ENCODE assay signal across 8 mouse cellular contexts in the genomic region with DNA sequence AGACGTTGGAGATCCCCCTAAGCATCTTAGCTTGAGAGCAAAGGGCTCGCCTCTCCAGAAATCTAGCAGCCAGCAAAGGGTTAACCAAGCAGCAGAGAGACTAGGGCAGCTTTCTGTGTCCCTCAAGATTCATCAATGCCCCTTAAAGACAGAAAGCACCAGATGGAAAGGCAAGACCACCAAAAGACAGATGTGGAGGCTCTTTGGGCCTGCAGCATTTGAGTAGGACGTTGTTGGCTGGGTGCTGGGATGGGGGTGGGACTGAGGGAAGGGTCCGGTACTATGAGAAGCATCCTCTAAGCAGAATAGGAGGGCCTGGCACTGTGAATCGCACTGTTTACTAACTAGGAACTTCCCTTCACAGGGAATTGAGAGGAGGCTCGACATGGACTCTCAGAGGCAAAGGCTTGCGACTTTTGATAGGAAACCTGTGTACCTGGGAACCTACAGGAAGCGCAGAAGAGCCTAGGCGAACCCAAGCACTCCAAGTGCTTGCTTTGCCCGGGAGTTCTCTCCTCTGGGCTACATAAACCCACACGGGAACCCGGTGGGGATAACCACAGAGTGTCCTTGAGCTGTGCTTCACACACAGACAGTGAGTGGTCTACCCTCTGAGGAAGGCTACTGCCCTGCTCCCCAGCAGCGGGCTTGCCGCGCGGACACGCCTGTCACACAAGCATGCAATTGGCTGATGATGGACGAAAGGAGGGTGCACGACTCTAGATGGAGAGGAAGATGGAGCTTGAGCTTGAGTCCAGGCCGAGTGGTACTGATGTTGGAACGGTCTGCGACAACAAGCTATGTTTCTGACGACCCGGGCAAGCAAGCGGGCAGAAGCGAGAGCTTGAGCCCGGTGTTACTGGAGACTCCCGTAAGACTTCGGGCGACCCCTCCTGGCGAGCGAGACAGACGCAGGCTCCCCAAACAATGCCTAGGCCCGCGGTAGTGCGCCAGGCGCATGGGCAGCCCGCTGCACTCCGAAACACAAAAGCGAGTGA. TPM values are rescaled to one million over a fixed set of nuclear protein-coding genes. Genes with fewer than 3 reads are reported as not detected.
A peak's percentile ranks its signal among the peaks of the same experiment; 100 is the strongest.
DNase-seq lines count a peak whose midpoint lies in the region; ATAC-seq lines count a peak whose summit lies in the region.

No protein-coding gene starts in this region.

- no peaks in the 10 kb centered on the region for H3K4me1 ChIP-seq in embryonic facial prominence, embryonic 11.5 days (ENCODE audit: control insufficient read depth, insufficient read depth, low read length)

- H3K27ac ChIP-seq in embryonic facial prominence, embryonic 11.5 days (replicated peaks; ENCODE audit: low read depth, low read length) = peak overlapping the region; percentile 35; the same call in 1 of the 2 replicates

- DNase-seq in adrenal gland, adult 2 months = peak; percentile 85
- DNase-seq in embryonic facial prominence, embryonic 11.5 days (ENCODE audit: low spot score) = peak; percentile 94
- DNase-seq in heart, adult 18-20 months = peak; percentile 62 to 81
- peak; percentile 20 for DNase-seq in kidney, adult 11 months
- DNase-seq in left cerebral cortex, postnatal 25 days (ENCODE audit: low spot score in 2 of 2) = peak; percentile 69 to 73
- DNase-seq in right cerebral cortex, postnatal 25 days = peak; percentile 80
- peak; percentile 69 for DNase-seq in yolk sac, embryonic 10.5 days (ENCODE audit: low spot score)

- intact Hi-C loops in left cerebral cortex, postnatal 25 days (cut with DNase I) = loop anchor here (2.0 kb wide), 1 partner anchor 477 kb away; no protein-coding TSS in a partner anchor

- H3K4me2 ChIP-seq in embryonic facial prominence, embryonic 11.5 days (ENCODE audit: low read depth, low read length) = peak overlapping the region; percentile 66

- H3K36me3 ChIP-seq in embryonic facial prominence, embryonic 11.5 days (replicated peaks; ENCODE audit: control insufficient read depth, insufficient read depth, low read depth, low read length) = no peaks in the 10 kb centered on the region

- 7% methylated on average over 40 of the region's 40 CpGs for WGBS in embryonic facial prominence, embryonic 11.5 days

- H3K4me3 ChIP-seq in embryonic facial prominence, embryonic 11.5 days (ENCODE audit: low read depth, low read length) = peak overlapping the region; percentile 27

- no peaks in the 10 kb centered on the region for H3K27me3 ChIP-seq in embryonic facial prominence, embryonic 11.5 days (ENCODE audit: control insufficient read depth, insufficient read depth, low read length)

- ATAC-seq in embryonic facial prominence, embryonic 11.5 days (replicated peaks; ENCODE audit: insufficient number of reproducible peaks, low FRiP score, low TSS enrichment, low read depth) = peak; percentile 74
- ATAC-seq in megakaryocyte-erythroid progenitor cell, adult 5-6 weeks (replicated peaks; ENCODE audit: low FRiP score, low TSS enrichment, poor library complexity, severe bottlenecking) = peak; percentile 86

- no peaks in the 10 kb centered on the region for H3K9me3 ChIP-seq in embryonic facial prominence, embryonic 11.5 days (replicated peaks; ENCODE audit: control insufficient read depth, low read length)

- peak overlapping the region; percentile 70 for H3K9ac ChIP-seq in embryonic facial prominence, embryonic 11.5 days (replicated peaks; ENCODE audit: low read length)

RNA-seq across cellular contexts. Expression of gene Sfrp2, which starts 2.3 kb away (rescaled TPM):
- total RNA-seq in adrenal gland, adult 2 months (2021) = 1 to 10 TPM; 4.4 to 5.7 TPM
- 6.1 and 8.5 TPM in 2 replicates for polyA plus RNA-seq in adrenal gland, adult 2 months (2012; rRNA removed)
- 160 and 212 TPM in 2 replicates for polyA plus RNA-seq in embryonic facial prominence, embryonic 11.5 days (2014; fragmentation: Nextera tagmentation; extraction: Ambion mirVana)
- 1 to 10 TPM; 4.8 to 4.9 TPM for total RNA-seq in heart, adult 18-20 months (2021)
- total RNA-seq in left cerebral cortex, postnatal 25 days (2021) = 1 to 10 TPM; 2.4 to 2.5 TPM
- not detected in 2 replicates for total RNA-seq in megakaryocyte-erythroid progenitor cell, adult 5-6 weeks (2014; fragmentation: Nextera tagmentation)
- total RNA-seq in megakaryocyte-erythroid progenitor cell, adult 5-6 weeks (2017) = not detected in 2 replicates

Comparison
In these comparisons a context has a peak if more than half of its experiments do, and no peak if none do; other contexts are left out.
1. Peak in every context shown above with its lines: DNase-seq, ATAC-seq, H3K4me3 ChIP-seq and H3K27ac ChIP-seq.
2. DNase-seq: peak in every context shown above with its lines; median percentile 94 in embryonic facial prominence, embryonic 11.5 days; 85 in adrenal gland, adult 2 months; 80 in right cerebral cortex, postnatal 25 days; 72 in heart, adult 18-20 months; 71 in left cerebral cortex, postnatal 25 days; 69 in yolk sac, embryonic 10.5 days; 20 in kidney, adult 11 months.